Comparison of ENCODE assay signal across 15 mouse cellular contexts in the genomic region with DNA sequence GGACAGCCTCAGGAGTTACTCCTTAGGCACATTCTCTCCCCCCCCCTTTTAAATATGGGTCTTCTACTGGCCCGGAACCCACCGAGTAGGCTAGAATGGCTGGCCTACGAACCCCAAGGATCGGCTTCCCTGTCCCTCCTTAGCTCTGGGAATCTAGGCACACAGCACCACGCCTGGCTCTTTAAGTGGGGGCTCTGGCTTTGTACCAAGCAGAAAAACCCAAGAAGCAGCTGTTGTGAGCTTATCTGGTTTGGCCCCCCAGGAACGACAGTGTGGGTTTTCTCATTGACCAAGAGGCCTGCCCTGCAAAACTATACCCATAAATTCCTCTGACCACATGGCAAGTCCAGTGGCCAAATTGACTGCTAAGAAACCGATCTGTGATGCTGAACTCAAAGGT.
"Had no signal": no experiment of that assay in that cellular context is flagged by ENCODE, and none has a peak within 500 bp of the region (broad histone marks: within the 10 kb centered on the region; RNA-seq: fewer than 3 reads in every experiment).

No protein-coding gene starts in this region.

- H3K4me2 ChIP-seq: neural tube, embryonic 13.5 days; neural tube, embryonic 15.5 days; stomach, embryonic 15.5 days had no signal

- DNase-seq: retina, postnatal 1 day; right cerebral cortex, adult 18-20 months; right cerebral cortex, postnatal 14 days; right cerebral cortex, postnatal 25 days; right cerebral cortex, postnatal 4 days; spleen, adult 18-20 months; thymus, adult 18-20 months; thymus, adult 2 months; thymus, postnatal 14 days; thymus, postnatal 25 days; thymus, postnatal 36 days; thymus, postnatal 4 days had no signal

- H3K36me3 ChIP-seq: neural tube, embryonic 13.5 days; neural tube, embryonic 15.5 days; stomach, embryonic 15.5 days had no signal

- H3K27me3 ChIP-seq: neural tube, embryonic 13.5 days; neural tube, embryonic 15.5 days; stomach, embryonic 15.5 days had no signal

- H3K4me3 ChIP-seq: neural tube, embryonic 13.5 days; neural tube, embryonic 15.5 days; stomach, embryonic 15.5 days had no signal
